Mouse (Mus musculus) hindbrain, embryonic 10.5 days (tissue): ENCODE data around the gene Hoxd9. TPM values are rescaled to one million over a fixed set of nuclear protein-coding genes. Genes with fewer than 3 reads are reported as not detected.

Source experiments
- DNase-seq: peaks from one replicate; pipeline ENCODE4 v3.0.0-alpha.2; 2017; ENCODE audit warnings: low spot score
- H3K27ac ChIP-seq: fragments of 300-500 bp; sonication (generic); 2 replicates; pipeline ENCODE4 v1.5.1; 2016; ENCODE audit warnings: mild to moderate bottlenecking, moderate library complexity
- H3K27me3 ChIP-seq: fragments of 300-500 bp; sonication (generic); 2 replicates; pipeline ENCODE4 v1.6.1; 2016; ENCODE audit warnings: mild to moderate bottlenecking; ENCODE audit not compliant: poor library complexity, insufficient read depth, severe bottlenecking
- H3K36me3 ChIP-seq: fragments of 300-500 bp; sonication (generic); 2 replicates; pipeline ENCODE4 v1.6.1; 2016; ENCODE audit warnings: mild to moderate bottlenecking, moderate library complexity
- H3K4me1 ChIP-seq: fragments of 300-500 bp; sonication (generic); replicated peaks from 2 replicates; pipeline ENCODE4 v1.6.1; 2016; ENCODE audit warnings: mild to moderate bottlenecking
- H3K4me3 ChIP-seq: fragments of 300-500 bp; sonication (generic); 2 replicates; pipeline ENCODE4 v1.5.1; 2016; ENCODE audit warnings: mild to moderate bottlenecking, moderate library complexity
- H3K9me3 ChIP-seq: fragments of 300-500 bp; sonication (generic); 2 replicates; pipeline ENCODE4 v1.6.1; 2016; ENCODE audit warnings: mild to moderate bottlenecking, moderate library complexity
- WGBS: fragments of 180-500 bp; shearing (Covaris S2); methylation state at CpG from one replicate; pipeline ENCODE4 v1.1.7; 2016; 5-methylcytosine and 5-hydroxymethylcytosine counted together
- polyA plus RNA-seq: library from polyadenylated mRNA; unstranded; fragments of >200 nt; fragmentation: Nextera tagmentation; extraction: Ambion mirVana; gene quantifications from 2 replicates; pipeline ENCODE4 v1.2.1, GENCODE M21; 2016

Hoxd9 gene
- polyA plus RNA-seq, 1 experiment from 2014 or later = not detected

DNA sequence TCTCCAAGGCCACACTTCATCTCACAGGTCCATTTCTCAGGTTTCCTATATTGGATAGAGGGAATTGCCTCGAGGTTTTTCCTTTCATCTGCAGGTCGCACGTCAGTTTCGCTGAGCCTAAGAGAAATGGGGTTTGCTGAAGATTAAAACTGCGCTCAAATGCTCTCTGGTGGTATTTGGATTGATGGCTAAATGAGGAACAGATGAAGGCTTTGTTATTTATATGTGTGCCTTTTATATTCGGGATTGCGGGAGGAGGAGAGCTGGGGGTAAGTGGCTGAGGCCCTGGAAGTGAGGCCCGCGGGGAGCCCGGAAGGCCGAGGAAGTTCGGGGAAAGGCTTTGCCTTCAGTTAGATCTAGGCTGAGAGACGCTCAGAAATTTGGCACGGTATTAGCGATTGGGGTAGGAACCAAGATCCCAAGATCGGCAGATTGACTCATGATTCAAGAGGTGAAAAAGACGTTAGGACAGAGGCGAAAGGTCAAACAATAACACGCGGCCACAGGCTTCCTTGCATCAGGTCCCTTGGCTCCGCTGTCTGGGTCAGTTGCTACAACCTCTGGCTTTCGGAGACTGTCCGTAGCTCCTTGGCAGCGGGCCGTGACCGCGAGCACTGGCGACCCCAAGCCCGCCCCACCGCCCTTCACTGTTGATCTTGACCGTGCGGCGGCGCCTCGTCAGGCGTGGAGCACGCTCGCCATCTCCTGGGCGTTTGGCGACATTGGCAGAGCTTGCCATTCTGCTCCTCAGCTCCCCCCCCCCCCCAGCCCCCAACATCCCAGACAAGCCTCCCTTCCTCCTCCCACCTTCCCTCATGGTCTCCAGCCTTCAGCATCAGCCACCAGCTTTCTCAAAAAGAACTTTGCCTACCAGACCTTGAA is 24.8 kb upstream of the Hoxd9 start:
- Histone ChIP-seq H3K36me3 (no peaks in the 10 kb centered on the region), H3K27ac (no peak overlapping the region), H3K4me3 (peak overlapping the region; percentile 34), H3K4me1 (peaks cover 20% of the 10 kb centered on the region), H3K9me3 (no peaks in the 10 kb centered on the region), H3K27me3 (peaks cover 100% of the 10 kb centered on the region)
- DNase-seq = peak; percentile 83
- 1% methylated on average over 40 of the region's 40 CpGs for WGBS

GRCm38 (mm10) chr2:74673835-74674425 is 23.6 kb upstream of the Hoxd9 start:
- H3K4me1 ChIP-seq = peaks cover 9% of the 10 kb centered on the region; the same call in 1 of the 2 replicates
- no peak overlapping the region for H3K27ac ChIP-seq
- no peaks in the 10 kb centered on the region for H3K36me3 ChIP-seq
- DNase-seq = peak; percentile 48
- 2% methylated on average over 24 of the region's 24 CpGs for WGBS
- H3K27me3 ChIP-seq = peaks cover 100% of the 10 kb centered on the region
- no peaks in the 10 kb centered on the region for H3K9me3 ChIP-seq
- no peak overlapping the region for H3K4me3 ChIP-seq

GRCm38 (mm10) chr2:74674881-74675665 is 22.5 kb upstream of the Hoxd9 start, which contains the start of gene Hoxd12:
Gene Hoxd12 (plus strand): TSS chr2:74675013.
- Histone ChIP-seq H3K36me3 (no peaks in the 10 kb centered on the region), H3K4me3 (no peak within 1 kb of the TSS), H3K27me3 (peaks cover 100% of the 10 kb centered on the region), H3K27ac (no peak within 1 kb of the TSS), H3K9me3 (no peaks in the 10 kb centered on the region), H3K4me1 (peaks cover 9% of the 10 kb centered on the region; the same call in 1 of the 2 replicates)
- WGBS = 1% methylated on average over 47 of the region's 47 CpGs
- DNase-seq = peak; percentile 48

- DNase-seq = peak; percentile 45
- Histone ChIP-seq H3K4me3 (no peak overlapping the region), H3K27me3 (peaks cover 100% of the 10 kb centered on the region), H3K4me1 (peaks cover 9% of the 10 kb centered on the region; the same call in 1 of the 2 replicates), H3K9me3 (no peaks in the 10 kb centered on the region), H3K36me3 (no peaks in the 10 kb centered on the region), H3K27ac (no peak overlapping the region)
- 3% methylated on average over 24 of the region's 24 CpGs for WGBS
Observed at GRCm38 (mm10) chr2:74675666-74676282, 21.8 kb upstream of the Hoxd9 start.

DNA sequence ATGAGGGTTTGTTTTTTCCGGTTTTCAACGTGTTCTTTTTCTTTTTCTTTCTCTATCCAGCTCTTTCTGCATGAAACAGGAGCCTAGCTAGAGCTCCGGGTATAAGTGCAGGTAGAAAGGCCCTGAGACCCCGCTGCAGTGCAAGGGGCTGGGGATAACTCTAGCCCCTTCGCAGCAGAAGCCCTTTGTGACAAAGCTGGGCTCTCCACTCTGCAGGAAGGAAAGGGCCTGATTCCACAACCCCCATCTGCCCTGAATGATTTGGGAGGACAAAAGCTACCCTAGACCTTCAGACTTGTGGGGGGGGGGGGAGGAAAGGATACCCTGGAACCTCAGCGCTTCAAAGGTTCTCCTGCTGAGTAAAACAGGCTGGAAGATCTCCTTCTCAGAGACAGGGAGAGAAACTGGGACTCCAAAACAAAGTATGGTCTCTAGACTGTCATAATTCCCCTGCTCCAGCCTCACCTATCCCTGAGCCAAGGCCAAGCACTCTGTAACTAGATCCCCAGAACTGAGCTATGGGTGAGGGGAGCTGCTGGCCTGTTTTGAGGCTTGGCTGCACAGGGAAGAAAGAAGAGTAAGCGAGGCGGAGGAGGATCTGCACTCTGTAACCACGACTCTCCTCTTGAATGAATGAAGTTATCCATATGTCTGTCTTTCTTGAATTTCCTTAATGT is 21.0 kb upstream of the Hoxd9 start:
- H3K36me3 ChIP-seq = no peaks in the 10 kb centered on the region
- DNase-seq = peak; percentile 41
- H3K4me3 ChIP-seq = no peak overlapping the region
- H3K27me3 ChIP-seq = peaks cover 100% of the 10 kb centered on the region
- no peak overlapping the region for H3K27ac ChIP-seq
- WGBS = 2% methylated on average over 9 of the region's 9 CpGs
- H3K9me3 ChIP-seq = no peaks in the 10 kb centered on the region
- H3K4me1 ChIP-seq = peaks cover 10% of the 10 kb centered on the region

GRCm38 (mm10) chr2:74677106-74677505 is 20.4 kb upstream of the Hoxd9 start:
- Histone ChIP-seq H3K4me3 (no peak overlapping the region), H3K27me3 (peaks cover 100% of the 10 kb centered on the region), H3K9me3 (no peaks in the 10 kb centered on the region), H3K4me1 (peaks cover 16% of the 10 kb centered on the region), H3K36me3 (no peaks in the 10 kb centered on the region), H3K27ac (no peak overlapping the region)
- peak; percentile 36 for DNase-seq
- 16% methylated on average over 2 of the region's 2 CpGs for WGBS

GRCm38 (mm10) chr2:74678891-74679595 is 18.5 kb upstream of the Hoxd9 start, which contains the start of gene Hoxd11:
Gene Hoxd11 (plus strand): TSS chr2:74679557.
- H3K4me1 ChIP-seq = peaks cover 19% of the 10 kb centered on the region
- no peak within 1 kb of the TSS for H3K4me3 ChIP-seq
- no peak for DNase-seq
- no peaks in the 10 kb centered on the region for H3K9me3 ChIP-seq
- H3K27ac ChIP-seq = no peak within 1 kb of the TSS
- 2% methylated on average over 15 of the region's 15 CpGs for WGBS
- no peaks in the 10 kb centered on the region for H3K36me3 ChIP-seq
- H3K27me3 ChIP-seq = peaks cover 100% of the 10 kb centered on the region

- H3K27ac ChIP-seq = no peak overlapping the region
- 1% methylated on average over 26 of the region's 26 CpGs for WGBS
- no peak for DNase-seq
- no peaks in the 10 kb centered on the region for H3K36me3 ChIP-seq
- peaks cover 19% of the 10 kb centered on the region for H3K4me1 ChIP-seq
- H3K27me3 ChIP-seq = peaks cover 100% of the 10 kb centered on the region
- no peaks in the 10 kb centered on the region for H3K9me3 ChIP-seq
- no peak overlapping the region for H3K4me3 ChIP-seq
Observed at GRCm38 (mm10) chr2:74679596-74679971, 17.9 kb upstream of the Hoxd9 start.

GRCm38 (mm10) chr2:74679980-74680379 is 17.5 kb upstream of the Hoxd9 start:
- no peak overlapping the region for H3K27ac ChIP-seq
- no peaks in the 10 kb centered on the region for H3K9me3 ChIP-seq
- peaks cover 100% of the 10 kb centered on the region for H3K27me3 ChIP-seq
- peaks cover 19% of the 10 kb centered on the region for H3K4me1 ChIP-seq
- no peaks in the 10 kb centered on the region for H3K36me3 ChIP-seq
- DNase-seq = no peak
- no peak overlapping the region for H3K4me3 ChIP-seq
- WGBS = 1% methylated on average over 23 of the region's 23 CpGs

GRCm38 (mm10) chr2:74680561-74681398 is 16.7 kb upstream of the Hoxd9 start:
- peaks cover 100% of the 10 kb centered on the region for H3K27me3 ChIP-seq
- no peaks in the 10 kb centered on the region for H3K9me3 ChIP-seq
- H3K27ac ChIP-seq = no peak overlapping the region
- no peak for DNase-seq
- under 1% methylated on average over 21 of the region's 21 CpGs for WGBS
- peaks cover 17% of the 10 kb centered on the region for H3K4me1 ChIP-seq
- H3K4me3 ChIP-seq = no peak overlapping the region
- H3K36me3 ChIP-seq = no peaks in the 10 kb centered on the region
